Mouse (Mus musculus): ENCODE measurements around the gene 4930544G11Rik. TPM values are rescaled to one million over a fixed set of nuclear protein-coding genes. Genes with fewer than 3 reads are reported as not detected.

The 4930544G11Rik gene
- polyA plus RNA-seq, 1 experiment = not detected

GRCm38 (mm10) chr6:65932776-65933175 lies 19.6 kb upstream of the 4930544G11Rik start:
- TF ChIP-seq CTCF (IDR thresholded peaks at IDR 0.05; ENCODE audit: extremely low read depth, insufficient read depth, insufficient read length, insufficient replicate concordance) = no peak
- no peak for TF ChIP-seq POLR2A (IDR thresholded peaks at IDR 0.05; ENCODE audit: low read depth, low read length)
- DNase-seq (ENCODE audit: low read depth in 1 of 2, low spot score in 2 of 2) = no peak
- Histone ChIP-seq H3K4me3 (ENCODE audit: extremely low read depth, insufficient read depth, insufficient read length) (no peak overlapping the region), H3K36me3 (ENCODE audit: control insufficient read depth, insufficient read depth, low read length) (no peaks in the 10 kb centered on the region), H3K27me3 (ENCODE audit: control insufficient read depth, insufficient read depth, low read length) (no peaks in the 10 kb centered on the region), H3K27ac (ENCODE audit: insufficient read depth, low read length) (no peak overlapping the region), H3K4me1 (ENCODE audit: control insufficient read depth, insufficient read depth, insufficient read length) (no peaks in the 10 kb centered on the region)
- WGBS = 89% methylated on average over 1 of the region's 1 CpGs

- TF ChIP-seq CTCF (IDR thresholded peaks at IDR 0.05; ENCODE audit: extremely low read depth, insufficient read depth, insufficient read length, insufficient replicate concordance) (no peak), POLR2A (IDR thresholded peaks at IDR 0.05; ENCODE audit: low read depth, low read length) (no peak)
- H3K27me3 ChIP-seq (ENCODE audit: control insufficient read depth, insufficient read depth, low read length) = no peaks in the 10 kb centered on the region
- WGBS = 89% methylated on average over 4 of the region's 4 CpGs
Observed at GRCm38 (mm10) chr6:65933177-65933576, 19.2 kb upstream of the 4930544G11Rik start.

GRCm38 (mm10) chr6:65935566-65936281 lies 16.7 kb upstream of the 4930544G11Rik start:
- 93% methylated on average over 7 of the region's 7 CpGs for WGBS
- Histone ChIP-seq H3K4me1 (ENCODE audit: control insufficient read depth, insufficient read depth, insufficient read length) (no peaks in the 10 kb centered on the region), H3K27ac (ENCODE audit: insufficient read depth, low read length) (no peak overlapping the region), H3K36me3 (ENCODE audit: control insufficient read depth, insufficient read depth, low read length) (no peaks in the 10 kb centered on the region), H3K4me3 (ENCODE audit: extremely low read depth, insufficient read depth, insufficient read length) (no peak overlapping the region), H3K27me3 (ENCODE audit: control insufficient read depth, insufficient read depth, low read length) (no peaks in the 10 kb centered on the region)
- DNase-seq (ENCODE audit: low read depth in 1 of 2, low spot score in 2 of 2) = no peak
- TF ChIP-seq POLR2A (IDR thresholded peaks at IDR 0.05; ENCODE audit: low read depth, low read length) = no peak
- TF ChIP-seq CTCF (IDR thresholded peaks at IDR 0.05; ENCODE audit: extremely low read depth, insufficient read depth, insufficient read length, insufficient replicate concordance) = no peak

More at GRCm38 (mm10) chr6:65933177-65933576, 19.2 kb upstream of the 4930544G11Rik start:
- DNase-seq (ENCODE audit: low read depth in 1 of 2, low spot score in 2 of 2) = no peak
- Histone ChIP-seq H3K36me3 (ENCODE audit: control insufficient read depth, insufficient read depth, low read length) (no peaks in the 10 kb centered on the region), H3K4me3 (ENCODE audit: extremely low read depth, insufficient read depth, insufficient read length) (no peak overlapping the region), H3K4me1 (ENCODE audit: control insufficient read depth, insufficient read depth, insufficient read length) (no peaks in the 10 kb centered on the region), H3K27ac (ENCODE audit: insufficient read depth, low read length) (no peak overlapping the region)

- TF ChIP-seq CTCF (IDR thresholded peaks at IDR 0.05; ENCODE audit: extremely low read depth, insufficient read depth, insufficient read length, insufficient replicate concordance) (no peak), POLR2A (IDR thresholded peaks at IDR 0.05; ENCODE audit: low read depth, low read length) (no peak)
- WGBS = 93% methylated on average over 6 of the region's 6 CpGs
- Histone ChIP-seq H3K27me3 (ENCODE audit: control insufficient read depth, insufficient read depth, low read length) (no peaks in the 10 kb centered on the region), H3K4me3 (ENCODE audit: extremely low read depth, insufficient read depth, insufficient read length) (no peak overlapping the region), H3K27ac (ENCODE audit: insufficient read depth, low read length) (no peak overlapping the region), H3K4me1 (ENCODE audit: control insufficient read depth, insufficient read depth, insufficient read length) (no peaks in the 10 kb centered on the region), H3K36me3 (ENCODE audit: control insufficient read depth, insufficient read depth, low read length) (no peaks in the 10 kb centered on the region)
- no peak for DNase-seq (ENCODE audit: low read depth in 1 of 2, low spot score in 2 of 2)
Observed at GRCm38 (mm10) chr6:65950492-65950891, 1.9 kb upstream of the 4930544G11Rik start.

- no peaks in the 10 kb centered on the region for H3K4me1 ChIP-seq (ENCODE audit: control insufficient read depth, insufficient read depth, insufficient read length)
- DNase-seq (ENCODE audit: low read depth in 1 of 2, low spot score in 2 of 2) = no peak
- no peaks in the 10 kb centered on the region for H3K36me3 ChIP-seq (ENCODE audit: control insufficient read depth, insufficient read depth, low read length)
- no peak overlapping the region for H3K27ac ChIP-seq (ENCODE audit: insufficient read depth, low read length)
- no peaks in the 10 kb centered on the region for H3K27me3 ChIP-seq (ENCODE audit: control insufficient read depth, insufficient read depth, low read length)
- TF ChIP-seq CTCF (IDR thresholded peaks at IDR 0.05; ENCODE audit: extremely low read depth, insufficient read depth, insufficient read length, insufficient replicate concordance) (no peak), POLR2A (IDR thresholded peaks at IDR 0.05; ENCODE audit: low read depth, low read length) (no peak)
- H3K4me3 ChIP-seq (ENCODE audit: extremely low read depth, insufficient read depth, insufficient read length) = no peak overlapping the region
- WGBS = 83% methylated on average over 6 of the region's 6 CpGs
Observed at GRCm38 (mm10) chr6:65969386-65970111, 17.1 kb downstream of the 4930544G11Rik start.

- no peak for DNase-seq (ENCODE audit: low read depth in 1 of 2, low spot score in 2 of 2)
- Histone ChIP-seq H3K27ac (ENCODE audit: insufficient read depth, low read length) (no peak overlapping the region), H3K4me1 (ENCODE audit: control insufficient read depth, insufficient read depth, insufficient read length) (no peaks in the 10 kb centered on the region), H3K4me3 (ENCODE audit: extremely low read depth, insufficient read depth, insufficient read length) (no peak overlapping the region), H3K27me3 (ENCODE audit: control insufficient read depth, insufficient read depth, low read length) (no peaks in the 10 kb centered on the region), H3K36me3 (ENCODE audit: control insufficient read depth, insufficient read depth, low read length) (no peaks in the 10 kb centered on the region)
- WGBS = 92% methylated on average over 9 of the region's 9 CpGs
- no peak for TF ChIP-seq POLR2A (IDR thresholded peaks at IDR 0.05; ENCODE audit: low read depth, low read length)
- TF ChIP-seq CTCF (IDR thresholded peaks at IDR 0.05; ENCODE audit: extremely low read depth, insufficient read depth, insufficient read length, insufficient replicate concordance) = no peak
Observed at GRCm38 (mm10) chr6:65970410-65970809, 18.0 kb downstream of the 4930544G11Rik start.

- 89% methylated on average over 3 of the region's 3 CpGs for WGBS
Observed at GRCm38 (mm10) chr6:65992081-65992480, 39.7 kb downstream of the 4930544G11Rik start.

More at GRCm38 (mm10) chr6:65992081-65992480, 39.7 kb downstream of the 4930544G11Rik start:
- Histone ChIP-seq H3K4me1 (ENCODE audit: control insufficient read depth, insufficient read depth, insufficient read length) (no peaks in the 10 kb centered on the region), H3K4me3 (ENCODE audit: extremely low read depth, insufficient read depth, insufficient read length) (no peak overlapping the region), H3K27me3 (ENCODE audit: control insufficient read depth, insufficient read depth, low read length) (no peaks in the 10 kb centered on the region), H3K27ac (ENCODE audit: insufficient read depth, low read length) (no peak overlapping the region), H3K36me3 (ENCODE audit: control insufficient read depth, insufficient read depth, low read length) (no peaks in the 10 kb centered on the region)
- no peak for DNase-seq (ENCODE audit: low read depth in 1 of 2, low spot score in 2 of 2)
- no peak for TF ChIP-seq POLR2A (IDR thresholded peaks at IDR 0.05; ENCODE audit: low read depth, low read length)
- no peak for TF ChIP-seq CTCF (IDR thresholded peaks at IDR 0.05; ENCODE audit: extremely low read depth, insufficient read depth, insufficient read length, insufficient replicate concordance)
